Mouse (Mus musculus) forelimb bud, embryonic 11.5 days (tissue): ENCODE data around the gene Ephb2.

ENCODE experiments used
- DNase-seq: peaks from one replicate; pipeline ENCODE4 v3.0.0-alpha.2; 2012; ENCODE audit warnings: low read depth, low spot score

Ephb2 gene

GRCm38 (mm10) chr4:136835621-136836386, at the start of gene Ephb2:
Ephb2 (minus strand) TSS chr4:136835988.
- peak; percentile 76 for DNase-seq

- DNase-seq = no peak
Observed at GRCm38 (mm10) chr4:136878601-136879000, 42.8 kb upstream of the Ephb2 start.

GRCm38 (mm10) chr4:136878171-136878570, 42.4 kb upstream of the Ephb2 start:
- DNase-seq = peak; percentile 54

- peak; percentile 48 for DNase-seq
Observed at GRCm38 (mm10) chr4:136876971-136877370, 41.2 kb upstream of the Ephb2 start.

GRCm38 (mm10) chr4:136875012-136875411, 39.2 kb upstream of the Ephb2 start:
- DNase-seq = no peak

GRCm38 (mm10) chr4:136868371-136868770, 32.6 kb upstream of the Ephb2 start:
- no peak for DNase-seq

GRCm38 (mm10) chr4:136867690-136868345, 32.0 kb upstream of the Ephb2 start:
- no peak for DNase-seq

- DNase-seq = no peak
Observed at GRCm38 (mm10) chr4:136865531-136865930, 29.7 kb upstream of the Ephb2 start.

GRCm38 (mm10) chr4:136864751-136865470, 29.1 kb upstream of the Ephb2 start:
- DNase-seq = peak; percentile 47

- no peak for DNase-seq
Observed at GRCm38 (mm10) chr4:136863517-136863916, 27.7 kb upstream of the Ephb2 start.

GRCm38 (mm10) chr4:136862411-136862810, 26.6 kb upstream of the Ephb2 start:
- DNase-seq = no peak

GRCm38 (mm10) chr4:136861806-136862205, 26.0 kb upstream of the Ephb2 start:
- DNase-seq = no peak

- no peak for DNase-seq
Observed at GRCm38 (mm10) chr4:136860022-136860421, 24.2 kb upstream of the Ephb2 start.

- no peak for DNase-seq
Observed at GRCm38 (mm10) chr4:136855081-136855480, 19.3 kb upstream of the Ephb2 start.

- DNase-seq = no peak
Observed at GRCm38 (mm10) chr4:136852989-136853388, 17.2 kb upstream of the Ephb2 start.

- DNase-seq = no peak
Observed at GRCm38 (mm10) chr4:136852119-136852518, 16.3 kb upstream of the Ephb2 start.

- no peak for DNase-seq
Observed at GRCm38 (mm10) chr4:136848565-136848964, 12.8 kb upstream of the Ephb2 start.

- DNase-seq = no peak
Observed at GRCm38 (mm10) chr4:136847166-136847565, 11.4 kb upstream of the Ephb2 start.

GRCm38 (mm10) chr4:136842802-136843201, 7.0 kb upstream of the Ephb2 start:
- no peak for DNase-seq

GRCm38 (mm10) chr4:136842033-136842432, 6.2 kb upstream of the Ephb2 start:
- DNase-seq = no peak

GRCm38 (mm10) chr4:136841056-136841455, 5.3 kb upstream of the Ephb2 start:
- DNase-seq = peak; percentile 91

GRCm38 (mm10) chr4:136838462-136838861, 2.7 kb upstream of the Ephb2 start:
- no peak for DNase-seq
